Mouse (Mus musculus): ENCODE results near the gene Srsf5.

Gene Srsf5

DNA sequence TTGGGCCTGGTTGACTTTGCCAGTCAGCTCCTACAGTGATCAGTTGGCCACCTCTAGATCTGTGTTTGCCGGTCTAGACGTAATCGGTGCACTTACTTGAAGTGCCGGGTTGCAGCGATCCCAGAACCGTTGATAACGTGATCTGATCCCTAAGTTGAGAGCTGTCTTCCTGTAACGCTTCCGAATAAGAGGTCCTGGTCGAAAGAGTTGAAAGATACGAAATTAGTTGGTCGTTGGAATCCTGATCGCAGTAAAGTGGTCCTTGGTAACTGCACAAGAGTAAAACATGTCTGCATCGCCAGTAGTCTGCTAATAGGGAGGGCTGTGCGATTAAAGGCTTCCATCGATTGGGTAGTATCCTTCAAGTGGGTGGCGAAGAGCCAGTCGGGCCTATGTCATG lies 2.9 kb downstream of the Srsf5 start:
- in situ Hi-C loops (cut with MboI, MseI), result no loop called here

DNA sequence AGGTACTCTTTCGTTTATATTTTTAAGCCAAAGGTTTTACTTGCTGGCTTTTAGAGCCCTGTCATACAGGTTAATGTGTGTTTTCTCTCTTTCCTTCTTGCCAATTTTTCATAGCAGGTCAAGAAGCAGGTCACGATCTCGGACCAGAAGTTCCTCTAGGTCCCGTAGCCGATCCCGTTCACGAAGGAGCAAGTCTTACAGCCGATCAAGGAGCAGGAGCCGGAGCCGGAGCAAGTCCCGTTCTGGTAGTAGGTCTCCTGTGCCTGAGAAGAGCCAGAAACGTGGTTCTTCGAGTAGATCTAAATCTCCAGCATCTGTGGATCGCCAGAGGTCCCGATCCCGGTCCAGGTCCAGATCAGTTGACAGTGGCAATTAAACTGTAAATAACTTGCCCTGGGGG lies 4.3 kb downstream of the Srsf5 start:
- in situ Hi-C loops (cut with MboI, MseI), result loop anchor here (25.0 kb wide), 2 partner anchors 538 to 638 kb away; partner anchors contain the start of genes Cox16 and Med6

DNA sequence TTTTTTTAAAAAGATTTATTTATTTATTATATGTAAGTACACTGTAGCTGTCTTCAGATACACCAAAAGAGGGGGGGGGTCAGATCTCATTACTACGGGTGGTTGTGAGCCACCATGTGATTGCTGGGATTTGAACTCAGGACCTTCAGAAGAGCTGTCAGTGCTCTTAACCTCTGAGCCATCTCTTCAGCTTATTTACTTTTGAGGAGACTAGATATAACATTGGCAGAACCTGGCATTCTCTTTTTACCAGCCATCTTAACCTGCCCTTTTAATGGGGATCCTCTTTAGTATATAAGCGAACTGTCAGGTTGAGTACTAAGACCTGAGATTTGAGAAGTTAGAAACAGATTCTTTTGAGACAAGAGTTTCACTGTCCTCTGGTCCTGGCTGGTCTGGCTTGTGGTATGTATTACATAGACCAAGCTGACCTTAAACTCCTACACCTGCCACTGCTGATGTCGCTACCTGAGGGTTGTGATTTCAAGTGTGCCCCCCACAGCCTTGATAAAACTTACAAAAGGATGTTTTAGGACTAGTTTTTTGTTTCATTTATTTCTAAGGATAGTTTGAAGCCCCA lies 6.4 kb downstream of the Srsf5 start:
- in situ Hi-C loops (cut with MboI, MseI), result loop anchor here (25.0 kb wide), 2 partner anchors 536 to 636 kb away; partner anchors contain the start of genes Cox16 and Med6

DNA sequence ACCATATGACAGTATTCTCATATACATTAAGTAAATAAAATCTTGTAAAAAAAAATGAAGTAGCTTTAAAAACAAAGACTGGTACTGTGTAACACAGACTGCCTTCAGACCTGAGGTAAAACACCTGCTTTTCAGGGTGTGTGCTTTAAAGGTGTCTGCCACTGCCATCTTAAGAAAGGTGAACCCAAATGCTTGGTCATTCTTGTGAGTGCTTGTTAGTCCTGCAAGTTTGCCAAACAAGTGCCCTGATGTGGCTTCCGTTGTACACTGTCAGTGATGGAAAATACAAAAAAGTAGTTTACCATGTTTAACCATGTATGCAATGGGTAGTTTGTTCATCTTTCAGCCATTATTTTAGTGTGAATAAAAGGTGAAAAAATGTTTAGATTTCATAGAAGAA lies 7.2 kb downstream of the Srsf5 start:
- in situ Hi-C loops (cut with MboI, MseI), result loop anchor here (25.0 kb wide), 2 partner anchors 535 to 635 kb away; partner anchors contain the start of genes Cox16 and Med6

DNA sequence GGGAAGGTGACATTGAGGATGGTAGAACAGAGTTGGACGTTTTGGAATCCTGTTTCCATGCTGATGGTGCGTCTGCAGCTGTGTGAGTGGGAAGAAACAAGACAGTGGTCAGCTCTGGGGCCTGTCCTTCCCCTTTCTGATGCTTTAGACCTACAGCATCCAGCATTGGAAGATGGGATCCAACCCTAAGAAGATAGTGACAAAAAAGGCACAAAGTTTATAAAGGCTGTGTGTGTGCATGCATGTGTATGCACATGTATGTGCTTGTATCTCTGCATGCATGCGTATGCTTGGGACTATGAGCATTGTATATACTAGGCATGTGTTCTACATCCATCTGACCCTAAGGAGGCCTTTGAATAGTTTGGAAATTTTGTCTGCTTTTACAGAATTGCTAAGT lies 10.7 kb downstream of the Srsf5 start:
- in situ Hi-C loops (cut with MboI, MseI), result loop anchor here (25.0 kb wide), 2 partner anchors 531 to 631 kb away; partner anchors contain the start of genes Cox16 and Med6

DNA sequence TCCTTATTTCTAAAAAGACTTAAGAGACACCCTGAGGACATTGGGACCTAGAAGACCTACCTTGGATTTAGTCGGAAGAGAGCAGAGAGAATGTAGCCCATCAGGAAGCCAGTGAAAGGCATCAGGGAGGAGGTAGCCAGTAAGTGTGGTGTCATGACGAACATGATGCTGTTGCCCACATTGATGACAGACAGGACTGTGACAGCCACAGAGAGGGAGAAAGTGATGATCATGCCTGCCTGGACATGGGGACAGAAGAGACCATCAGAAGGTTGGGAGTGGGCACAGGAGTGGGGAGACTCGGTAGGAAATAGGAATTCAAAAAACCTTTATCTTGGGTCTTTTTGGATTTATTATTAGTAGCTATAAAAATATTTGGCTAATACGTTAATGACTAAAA lies 12.7 kb downstream of the Srsf5 start:
- in situ Hi-C loops (cut with MboI, MseI), result loop anchor here (25.0 kb wide), 2 partner anchors 529 to 629 kb away; partner anchors contain the start of genes Cox16 and Med6

DNA sequence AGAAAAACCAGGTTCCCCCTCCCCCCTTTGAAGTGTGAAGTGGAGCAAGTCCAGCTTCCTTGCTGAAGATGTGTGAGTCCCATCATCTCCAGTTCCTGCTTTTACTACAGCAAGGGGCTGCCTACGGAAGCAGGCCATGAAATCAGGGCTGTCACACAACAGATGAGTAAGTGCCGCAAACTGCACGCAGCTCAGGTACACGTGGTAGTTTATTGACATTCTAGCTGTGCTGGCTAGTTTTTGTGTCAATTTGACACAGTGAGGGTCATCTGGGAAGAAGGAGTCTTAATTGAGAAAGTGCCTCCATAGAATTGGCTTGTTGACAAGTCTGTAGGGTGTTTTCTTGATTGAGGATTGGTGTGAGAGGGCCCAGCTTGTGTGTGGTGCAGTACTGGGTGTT lies 17.3 kb downstream of the Srsf5 start:
- in situ Hi-C loops (cut with MboI, MseI), result loop anchor here (25.0 kb wide), 2 partner anchors 525 to 625 kb away; partner anchors contain the start of genes Cox16 and Med6

DNA sequence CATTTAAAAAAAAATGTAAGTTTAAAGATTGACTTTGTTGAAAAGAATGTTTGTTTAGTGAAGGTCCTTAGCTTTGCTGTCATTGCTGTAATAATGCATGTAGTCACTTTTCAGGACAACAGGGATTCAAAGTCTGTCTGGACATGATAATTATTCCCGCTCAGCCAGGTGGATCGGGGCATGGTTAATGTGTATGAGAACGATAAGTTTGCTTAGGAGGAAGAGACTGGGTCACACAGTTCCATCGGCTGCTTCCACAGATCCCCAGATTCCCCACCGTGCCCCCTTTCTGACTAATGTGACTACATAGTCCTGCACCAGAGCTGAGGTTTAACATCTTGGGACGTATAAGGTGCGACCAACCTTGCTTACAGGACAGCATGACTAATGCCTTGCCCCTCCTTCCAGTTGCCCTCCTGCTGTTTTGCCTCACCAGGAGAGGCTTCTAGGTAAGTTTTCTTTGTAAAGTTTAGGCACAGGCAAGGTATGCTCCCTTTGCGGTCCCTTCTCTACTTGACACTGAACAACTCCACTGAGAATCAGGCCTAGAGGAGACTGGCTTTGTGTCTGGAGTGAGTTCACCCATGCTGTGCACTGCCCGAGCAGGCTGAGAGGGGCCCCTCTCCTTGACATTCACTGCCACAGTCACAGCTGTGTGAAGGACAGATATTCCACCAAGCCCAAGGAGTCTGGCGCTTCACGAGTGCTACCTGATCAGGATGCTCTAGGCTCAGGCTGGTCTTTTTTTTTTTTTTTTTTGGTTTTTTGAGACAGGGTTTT lies 20.9 kb downstream of the Srsf5 start:
- in situ Hi-C loops (cut with MboI, MseI), result loop anchor here (25.0 kb wide), 2 partner anchors 521 to 621 kb away; partner anchors contain the start of genes Cox16 and Med6

DNA sequence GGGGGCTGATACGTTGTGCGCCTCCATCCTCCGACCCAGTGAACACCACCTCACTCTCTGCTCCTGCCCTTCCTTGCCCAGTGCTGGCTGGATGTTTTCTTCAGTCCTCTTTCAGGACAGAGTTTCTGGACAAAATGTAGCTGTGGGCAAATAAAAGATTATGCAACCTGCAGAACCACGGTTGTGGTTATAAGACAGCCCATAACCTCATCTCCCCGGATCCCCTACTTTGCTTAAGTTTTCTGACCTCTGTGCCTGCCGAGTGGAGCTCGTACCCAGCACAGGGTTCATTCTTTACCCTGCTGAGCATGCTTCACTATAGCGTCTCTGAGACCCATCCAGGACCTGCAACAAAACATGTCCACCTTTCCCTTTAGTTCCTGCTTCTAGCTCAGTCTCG lies 22.6 kb downstream of the Srsf5 start:
- in situ Hi-C loops (cut with MboI, MseI), result loop anchor here (25.0 kb wide), 2 partner anchors 519 to 619 kb away; partner anchors contain the start of genes Cox16 and Med6

DNA sequence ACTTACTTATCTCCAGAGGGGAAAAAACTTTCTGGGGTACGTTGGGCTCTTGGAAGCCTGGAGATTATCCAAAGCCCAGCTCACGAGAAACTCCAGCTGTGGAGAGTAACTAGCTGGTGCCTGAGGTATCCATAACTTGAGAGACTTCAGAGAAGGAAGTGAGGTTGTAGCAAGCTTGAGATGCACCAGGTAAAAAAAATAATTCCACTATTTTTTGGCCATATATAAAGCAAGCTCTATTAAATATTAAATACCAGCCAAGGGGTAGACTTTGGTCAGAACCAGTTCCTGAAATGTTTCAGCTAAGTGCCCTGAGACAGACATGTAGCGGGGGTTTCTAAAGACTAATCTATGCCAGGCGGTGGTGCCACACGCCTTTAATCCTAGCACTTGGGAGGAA lies 23.3 kb downstream of the Srsf5 start, which contains the start of gene Slc10a1:
Slc10a1 (minus strand) TSS at position 101 of the 400 bp plus-strand sequence.
- in situ Hi-C loops (cut with MboI, MseI), result loop anchor here (25.0 kb wide), 2 partner anchors 519 to 619 kb away; partner anchors contain the start of genes Cox16 and Med6

DNA sequence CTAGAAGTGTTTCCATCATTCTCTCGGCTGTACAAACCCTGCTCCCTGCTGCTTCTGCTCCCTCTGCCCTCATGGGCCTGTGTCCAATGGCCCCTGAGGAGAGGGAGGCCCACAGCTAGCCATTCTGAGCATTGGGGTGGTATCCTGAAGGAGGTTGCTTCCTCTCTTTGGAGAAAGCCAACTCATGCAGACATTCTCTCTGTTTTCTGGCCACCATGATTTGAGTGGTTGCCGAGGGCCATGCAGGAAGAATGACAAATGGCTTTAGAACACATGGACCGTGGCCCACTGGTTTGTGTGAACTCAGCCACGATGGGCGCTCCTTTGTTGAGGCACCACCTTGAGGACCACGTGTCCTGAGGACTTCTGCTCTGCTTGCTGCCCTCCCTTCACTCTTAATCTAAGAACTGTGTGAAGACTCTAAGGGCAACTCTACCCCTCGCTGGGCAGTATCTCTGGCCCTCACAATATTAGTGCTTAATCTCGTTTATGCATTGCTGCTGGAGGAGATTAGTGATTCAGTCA lies 24.9 kb downstream of the Srsf5 start:
- in situ Hi-C loops (cut with MboI, MseI), result loop anchor here (25.0 kb wide), 2 partner anchors 517 to 617 kb away; partner anchors contain the start of genes Cox16 and Med6

DNA sequence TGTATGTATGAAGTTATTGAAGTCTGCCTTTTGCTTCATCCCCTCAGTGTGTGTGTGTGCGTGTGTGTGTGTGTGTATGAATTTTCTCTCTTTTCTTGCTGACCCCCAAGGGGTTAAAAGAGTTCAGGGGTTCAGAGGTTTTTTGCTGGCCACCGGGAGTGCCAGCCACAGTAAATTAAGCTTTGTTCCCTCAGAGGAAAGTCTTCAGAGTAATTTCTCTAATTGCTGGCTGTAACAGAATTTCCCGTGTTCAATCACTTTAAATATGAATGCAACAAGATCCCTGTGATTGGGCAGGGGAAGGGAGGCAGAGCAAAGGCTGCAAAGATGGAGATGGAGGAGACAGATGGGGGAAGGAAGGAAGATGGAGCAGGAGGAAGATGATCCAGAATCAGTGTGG lies 26.5 kb downstream of the Srsf5 start:
- in situ Hi-C loops (cut with MboI, MseI), result loop anchor here (25.0 kb wide), 2 partner anchors 516 to 616 kb away; partner anchors contain the start of genes Cox16 and Med6

DNA sequence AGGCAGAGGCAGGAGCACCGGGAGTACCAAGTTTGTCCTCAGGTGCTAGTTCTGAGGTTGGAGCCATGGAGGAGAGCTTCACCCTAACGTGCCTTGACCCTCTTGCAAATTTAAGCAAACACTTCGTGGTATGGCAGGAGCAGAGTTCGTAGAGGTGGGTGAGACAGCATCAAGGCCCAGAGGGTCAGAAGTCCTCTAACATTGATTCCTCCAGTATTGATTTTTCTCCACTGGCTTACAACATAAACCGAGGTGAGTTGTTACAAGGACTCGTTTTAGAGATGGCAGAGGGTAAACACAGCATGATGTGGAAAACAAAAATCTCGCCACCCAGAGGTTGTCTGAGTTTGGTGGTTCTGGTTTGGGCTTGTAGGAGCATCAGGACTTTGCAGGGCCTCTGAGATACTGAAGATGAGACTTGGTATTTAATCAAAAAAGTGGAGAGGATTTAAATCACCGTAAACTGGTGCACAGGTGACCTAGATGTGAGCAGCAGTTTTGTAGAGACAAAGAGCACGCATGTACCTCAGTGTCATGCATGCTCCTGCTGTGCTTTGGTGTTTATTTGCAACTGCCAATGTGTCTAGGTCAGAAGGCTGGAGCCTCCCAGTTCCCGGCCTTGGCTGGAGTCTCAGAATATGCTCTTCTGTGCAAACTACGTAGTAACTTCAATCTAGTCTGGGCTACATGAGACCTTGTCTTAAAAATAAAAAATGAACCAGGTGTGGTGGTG lies 30.8 kb downstream of the Srsf5 start:
- in situ Hi-C loops (cut with MboI, MseI), result no loop called here

DNA sequence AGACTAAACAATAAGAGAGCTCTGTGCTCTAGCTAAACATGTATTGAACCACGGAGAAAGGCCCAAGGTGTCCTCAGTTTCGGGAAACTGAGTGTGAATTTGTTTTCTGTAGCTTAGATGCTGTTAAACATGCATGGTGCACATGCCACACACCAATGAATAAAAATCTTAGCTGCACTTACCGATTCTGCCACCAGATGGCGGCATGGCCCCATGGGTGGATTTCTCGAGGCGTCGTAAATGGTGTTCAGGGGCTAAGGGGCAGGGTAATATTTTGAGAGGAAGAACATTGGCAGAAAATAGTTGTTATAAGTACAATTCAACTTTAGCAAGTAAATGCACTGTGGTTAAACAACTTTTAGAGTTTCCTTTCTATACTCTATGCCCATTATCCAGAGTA lies 37.0 kb downstream of the Srsf5 start:
- in situ Hi-C loops (cut with MboI, MseI), result no loop called here

DNA sequence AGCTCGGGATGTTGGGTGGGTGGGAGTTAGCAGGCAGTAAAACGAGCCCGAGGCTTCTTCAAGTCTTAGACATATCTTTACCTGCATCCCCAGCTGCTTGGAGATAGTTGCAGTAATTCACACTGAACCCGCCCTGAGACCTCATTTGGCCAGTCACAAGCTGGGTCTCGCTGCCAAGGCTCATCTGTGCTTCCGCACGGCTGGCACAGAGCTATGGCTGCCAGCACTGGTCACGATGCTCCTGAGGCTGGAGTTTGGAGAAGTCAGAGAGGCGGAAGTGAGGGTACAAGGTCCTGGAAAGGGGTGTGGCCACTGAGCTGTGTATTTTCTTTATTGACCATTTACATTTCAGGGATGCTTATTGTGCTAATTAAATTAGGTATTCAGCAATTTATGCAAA lies 38.4 kb downstream of the Srsf5 start:
- in situ Hi-C loops (cut with MboI, MseI), result no loop called here

DNA sequence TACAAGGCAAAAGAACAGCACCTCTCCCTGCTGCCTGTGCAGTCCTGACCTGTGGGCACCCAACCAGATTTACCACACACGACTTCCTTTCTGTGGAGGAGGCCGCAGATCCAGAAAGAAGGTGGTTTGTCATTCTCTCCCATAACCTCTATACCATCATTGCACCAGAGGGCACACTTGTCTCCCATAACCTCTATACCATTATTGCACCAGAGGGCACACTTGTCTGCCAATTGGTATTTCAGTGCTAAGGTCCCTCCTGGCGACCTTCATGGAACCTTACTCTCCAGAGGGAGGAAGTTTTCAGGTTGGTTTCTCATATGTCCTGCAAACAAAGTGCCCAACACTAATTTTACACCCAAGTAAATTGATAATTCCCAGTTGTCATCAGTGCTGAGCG lies 41.3 kb downstream of the Srsf5 start:
- in situ Hi-C loops (cut with MboI, MseI), result loop anchor here (5.0 kb wide), 1 partner anchor 201 kb away; no protein-coding TSS in a partner anchor

DNA sequence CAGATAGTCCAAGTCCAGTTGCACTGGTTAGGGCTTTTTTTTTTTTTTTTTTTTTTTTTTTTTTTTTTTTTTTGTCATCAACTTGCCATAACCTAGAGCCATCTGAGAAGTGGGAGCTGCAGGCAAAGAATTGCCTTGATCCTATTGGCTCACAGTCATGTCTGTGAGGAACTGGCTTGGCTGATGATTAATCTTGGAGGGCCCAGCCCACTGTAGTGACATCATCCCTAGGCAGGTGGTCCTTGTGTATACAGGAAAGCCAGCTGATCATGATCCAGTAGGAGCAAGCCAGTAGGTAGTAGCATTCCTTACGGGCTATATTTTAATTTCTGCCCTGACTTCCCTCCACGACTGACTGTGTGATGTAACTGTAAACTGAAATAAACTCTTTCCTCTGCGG lies 43.0 kb downstream of the Srsf5 start:
- in situ Hi-C loops (cut with MboI, MseI), result loop anchor here (5.0 kb wide), 1 partner anchor 199 kb away; no protein-coding TSS in a partner anchor

DNA sequence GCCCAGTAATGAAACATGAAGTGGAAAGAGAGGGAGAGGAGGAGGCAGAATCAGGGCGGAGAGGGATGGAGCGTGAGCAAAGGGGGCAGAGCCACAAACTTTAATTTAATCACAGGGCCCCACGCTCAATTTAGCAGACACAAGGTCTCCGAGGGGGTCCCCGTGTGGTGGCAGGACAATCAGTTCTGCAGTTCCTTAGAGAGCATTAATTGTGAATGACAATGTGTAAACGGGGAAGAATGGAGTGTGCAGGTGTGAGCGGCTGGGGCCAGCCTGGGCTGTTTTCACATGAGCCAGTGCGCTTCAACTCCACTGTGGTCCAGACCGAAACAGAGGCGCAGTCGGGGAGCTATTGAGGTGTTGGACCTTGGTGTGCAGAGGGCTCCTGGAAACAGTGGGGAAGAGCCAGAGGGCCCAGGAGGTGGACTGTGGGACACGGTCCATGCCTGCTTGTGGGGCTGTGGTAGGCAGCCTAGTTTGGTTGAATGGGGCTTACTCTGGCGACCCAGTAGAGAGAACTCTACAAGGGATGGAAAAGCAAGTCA lies 45.7 kb downstream of the Srsf5 start:
- in situ Hi-C loops (cut with MboI, MseI), result loop anchor here (5.0 kb wide), 1 partner anchor 406 kb away; no protein-coding TSS in a partner anchor

DNA sequence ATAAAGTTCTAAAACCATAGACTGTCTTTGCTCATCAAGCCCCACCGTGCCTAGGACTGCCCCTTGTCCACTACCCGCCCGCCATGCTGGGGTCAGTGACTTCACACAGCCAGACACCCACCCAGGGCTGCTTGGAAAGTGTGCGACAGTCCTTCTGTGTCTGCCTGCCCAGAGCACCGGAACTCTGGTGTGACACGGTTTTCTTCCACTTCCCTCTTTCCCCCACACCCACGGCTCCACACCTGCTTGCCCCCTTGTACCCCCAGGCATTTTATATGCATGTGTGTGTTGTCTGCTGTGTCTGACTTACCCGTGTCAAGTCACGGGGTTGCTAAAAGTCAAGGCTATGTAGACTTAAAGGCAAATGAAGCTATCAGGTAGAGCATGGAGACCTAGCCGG lies 46.5 kb downstream of the Srsf5 start:
- in situ Hi-C loops (cut with MboI, MseI), result loop anchor here (5.0 kb wide), 1 partner anchor 405 kb away; no protein-coding TSS in a partner anchor

DNA sequence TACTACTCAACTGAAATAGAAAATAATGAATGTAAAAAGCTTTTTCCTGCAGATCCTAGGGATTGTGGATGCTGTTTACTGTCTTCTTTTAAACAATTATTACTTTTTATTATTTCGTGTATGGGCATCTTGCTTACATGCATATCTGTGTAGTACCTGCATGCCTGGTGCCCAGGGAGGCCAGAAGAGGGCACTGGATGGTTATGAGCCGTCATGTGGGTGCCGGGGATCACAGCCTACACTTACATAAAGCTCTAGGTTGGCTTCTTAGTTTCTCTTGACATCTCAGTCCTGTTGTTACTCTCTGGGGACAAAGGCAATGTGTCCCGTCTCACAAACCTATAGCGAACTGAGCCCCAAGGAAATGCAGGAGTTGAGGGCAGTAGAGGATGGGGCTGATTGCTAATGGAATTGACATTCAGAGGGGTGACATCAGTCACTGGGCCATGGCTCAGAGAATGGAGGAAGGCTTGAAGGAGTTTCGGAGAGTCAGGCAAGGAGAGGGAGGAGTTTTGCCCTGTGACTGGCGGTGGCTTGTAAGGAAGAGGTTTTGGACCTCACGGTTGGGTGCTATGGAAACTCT lies 47.3 kb downstream of the Srsf5 start:
- in situ Hi-C loops (cut with MboI, MseI), result loop anchor here (5.0 kb wide), 1 partner anchor 405 kb away; no protein-coding TSS in a partner anchor

All from T-helper 1 cell (primary cell).